Mouse (Mus musculus): ENCODE measurements around the gene Gm43517. TPM values are rescaled to one million over a fixed set of nuclear protein-coding genes. Genes with fewer than 3 reads are reported as not detected.

Gm43517 gene
- polyA plus RNA-seq, 1 experiment from 2014 or later = not detected

DNA sequence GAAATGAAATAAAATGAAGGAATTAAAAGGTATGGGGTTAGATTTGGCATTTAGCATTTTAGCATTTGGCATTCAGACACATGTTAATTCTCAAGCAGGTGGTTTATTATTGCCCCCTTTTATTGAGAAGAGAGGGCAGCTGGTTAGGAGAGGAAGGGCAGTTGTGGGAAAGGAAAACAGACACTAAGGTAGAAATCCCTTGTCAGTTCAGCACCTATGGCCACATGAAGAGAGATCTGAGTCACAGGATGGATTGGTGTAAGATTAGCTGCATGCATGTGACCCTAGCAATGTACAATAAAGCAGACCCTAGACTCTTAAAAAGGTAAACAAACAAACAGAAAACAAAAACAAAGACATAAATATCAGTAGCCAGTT is 13.2 kb downstream of the Gm43517 start:
- Histone ChIP-seq H3K9me3 (ENCODE audit: control insufficient read depth, low read length) (no peaks in the 10 kb centered on the region), H3K4me3 (ENCODE audit: low read length) (no peak overlapping the region), H3K27me3 (replicated peaks; ENCODE audit: control insufficient read depth, insufficient read depth, low read length) (peaks cover 42% of the 10 kb centered on the region), H3K9ac (ENCODE audit: low read depth, low read length) (no peak overlapping the region), H3K36me3 (ENCODE audit: control insufficient read depth, insufficient read depth, low read length) (no peaks in the 10 kb centered on the region), H3K4me1 (ENCODE audit: control insufficient read depth, insufficient read depth, low read depth, low read length) (peaks cover 7% of the 10 kb centered on the region), H3K27ac (ENCODE audit: low read depth, low read length) (no peak overlapping the region), H3K4me2 (ENCODE audit: low read length) (no peak overlapping the region)
- ATAC-seq = no peak

DNA sequence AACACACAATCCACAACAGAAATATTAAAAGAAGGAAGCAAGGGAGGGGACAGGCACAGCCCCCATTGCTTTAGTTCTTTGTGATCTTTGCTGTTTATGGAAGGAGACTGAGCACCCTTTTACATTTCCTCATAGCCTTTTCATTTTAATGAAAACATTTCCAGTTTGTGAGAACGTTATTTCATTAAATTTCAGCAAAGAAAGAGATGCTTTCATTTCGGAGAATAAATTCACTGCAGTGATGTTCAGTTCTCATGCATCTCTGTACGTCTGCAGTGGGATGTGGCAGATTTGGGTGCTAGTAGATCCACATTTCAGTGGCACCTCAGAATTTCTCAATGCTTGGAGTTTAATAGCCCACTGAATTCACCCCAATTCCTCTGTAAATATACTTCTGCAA is 13.7 kb downstream of the Gm43517 start:
- Histone ChIP-seq H3K4me3 (ENCODE audit: low read length) (no peak overlapping the region), H3K27me3 (replicated peaks; ENCODE audit: control insufficient read depth, insufficient read depth, low read length) (peaks cover 44% of the 10 kb centered on the region), H3K36me3 (ENCODE audit: control insufficient read depth, insufficient read depth, low read length) (no peaks in the 10 kb centered on the region), H3K9me3 (ENCODE audit: control insufficient read depth, low read length) (no peaks in the 10 kb centered on the region), H3K4me1 (ENCODE audit: control insufficient read depth, insufficient read depth, low read depth, low read length) (peaks cover 7% of the 10 kb centered on the region), H3K4me2 (ENCODE audit: low read length) (no peak overlapping the region), H3K9ac (ENCODE audit: low read depth, low read length) (no peak overlapping the region), H3K27ac (ENCODE audit: low read depth, low read length) (no peak overlapping the region)
- WGBS = 13% methylated on average over 3 of the region's 3 CpGs
- ATAC-seq = no peak

DNA sequence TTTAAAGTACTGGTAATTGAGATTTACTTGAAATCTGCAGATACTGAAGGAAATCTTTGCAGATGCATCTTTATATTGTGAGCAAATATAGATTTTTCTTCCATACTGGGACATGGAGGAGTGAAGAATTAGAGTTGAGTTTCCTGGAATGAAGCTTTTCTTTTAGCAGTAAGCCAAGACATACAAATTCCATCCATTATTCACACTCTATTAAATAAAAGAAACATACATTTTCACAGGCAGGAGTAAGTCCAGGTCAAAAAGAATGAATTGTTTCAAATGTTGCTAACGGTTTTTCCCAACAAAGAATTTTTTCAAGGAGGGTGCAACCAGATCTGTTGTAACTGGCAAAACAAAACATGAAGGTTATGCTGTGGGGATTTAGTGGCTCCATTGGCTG is 14.6 kb downstream of the Gm43517 start:
- Histone ChIP-seq H3K36me3 (ENCODE audit: control insufficient read depth, insufficient read depth, low read length) (no peaks in the 10 kb centered on the region), H3K4me1 (ENCODE audit: control insufficient read depth, insufficient read depth, low read depth, low read length) (peaks cover 7% of the 10 kb centered on the region), H3K4me3 (ENCODE audit: low read length) (no peak overlapping the region), H3K9ac (ENCODE audit: low read depth, low read length) (no peak overlapping the region), H3K27ac (ENCODE audit: low read depth, low read length) (no peak overlapping the region), H3K4me2 (ENCODE audit: low read length) (no peak overlapping the region), H3K9me3 (ENCODE audit: control insufficient read depth, low read length) (no peaks in the 10 kb centered on the region), H3K27me3 (replicated peaks; ENCODE audit: control insufficient read depth, insufficient read depth, low read length) (peaks cover 40% of the 10 kb centered on the region)
- ATAC-seq = no peak
- WGBS = 4% methylated on average over 1 of the region's 1 CpGs

DNA sequence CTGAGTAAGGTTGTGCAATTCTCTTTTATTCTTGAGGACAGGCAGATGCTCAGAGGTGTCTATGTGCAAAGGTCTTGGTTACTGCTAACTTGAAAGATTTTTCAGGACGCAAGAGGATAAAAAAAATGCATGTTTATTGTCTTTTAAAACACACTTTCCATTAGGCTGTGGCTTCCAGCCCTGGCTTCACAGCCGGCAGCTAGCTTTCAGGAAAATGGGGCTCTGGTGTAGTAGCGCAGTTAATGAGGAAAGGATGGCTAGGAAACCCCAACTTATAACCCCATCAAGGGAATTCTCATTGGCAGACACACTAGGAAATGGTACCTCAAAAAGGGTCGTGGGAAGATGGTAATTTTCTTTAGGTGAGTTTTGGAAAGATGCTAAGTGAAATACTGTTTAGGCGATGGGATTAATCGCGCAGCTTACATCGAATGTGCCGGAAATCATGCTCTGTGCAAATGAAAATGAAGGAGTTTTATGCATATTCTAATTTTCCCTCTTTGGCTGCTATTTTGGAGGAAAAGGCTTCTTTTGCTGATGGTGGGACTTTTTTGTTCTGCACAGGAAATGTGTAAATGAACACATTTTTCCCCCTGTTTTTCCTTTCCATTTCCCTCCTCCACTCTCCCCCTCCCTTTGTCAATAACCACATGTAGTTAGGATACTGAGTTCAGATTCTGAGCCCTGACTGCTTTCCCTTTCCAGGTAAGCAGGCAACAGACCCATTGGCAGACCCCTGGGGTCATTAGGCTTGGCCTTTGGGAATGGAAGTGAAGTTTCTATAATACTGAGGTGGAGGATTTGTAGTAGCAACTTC is 15.3 kb downstream of the Gm43517 start:
- 3% methylated on average over 9 of the region's 9 CpGs for WGBS
- H3K4me3 ChIP-seq (ENCODE audit: low read length) = no peak overlapping the region
- no peak overlapping the region for H3K27ac ChIP-seq (ENCODE audit: low read depth, low read length)
- H3K27me3 ChIP-seq (replicated peaks; ENCODE audit: control insufficient read depth, insufficient read depth, low read length) = peaks cover 36% of the 10 kb centered on the region
- no peak overlapping the region; the same call in 1 of the 2 replicates for H3K4me2 ChIP-seq (ENCODE audit: low read length)
- no peak for ATAC-seq
- no peak overlapping the region for H3K9ac ChIP-seq (ENCODE audit: low read depth, low read length)
- peaks cover 7% of the 10 kb centered on the region for H3K4me1 ChIP-seq (ENCODE audit: control insufficient read depth, insufficient read depth, low read depth, low read length)
- no peaks in the 10 kb centered on the region for H3K36me3 ChIP-seq (ENCODE audit: control insufficient read depth, insufficient read depth, low read length)
- H3K9me3 ChIP-seq (ENCODE audit: control insufficient read depth, low read length) = no peaks in the 10 kb centered on the region

DNA sequence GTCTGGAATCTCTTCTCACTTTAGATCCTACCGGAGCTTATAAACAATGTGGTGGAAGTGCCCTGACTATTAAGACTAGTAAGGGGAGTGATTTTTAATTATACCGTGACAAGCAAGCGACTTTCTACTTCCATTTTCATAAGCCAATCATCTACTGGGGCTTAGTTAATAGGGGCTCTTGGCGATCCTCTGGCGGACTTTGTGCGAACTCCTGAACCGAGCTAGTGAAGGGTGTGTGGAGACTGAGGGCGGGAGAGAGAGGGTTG is 15.8 kb downstream of the Gm43517 start:
- Histone ChIP-seq H3K9me3 (ENCODE audit: control insufficient read depth, low read length) (no peaks in the 10 kb centered on the region), H3K4me1 (ENCODE audit: control insufficient read depth, insufficient read depth, low read depth, low read length) (peaks cover 7% of the 10 kb centered on the region), H3K9ac (ENCODE audit: low read depth, low read length) (no peak overlapping the region), H3K36me3 (ENCODE audit: control insufficient read depth, insufficient read depth, low read length) (no peaks in the 10 kb centered on the region), H3K27ac (ENCODE audit: low read depth, low read length) (no peak overlapping the region), H3K4me3 (ENCODE audit: low read length) (peak overlapping the region; percentile 44), H3K4me2 (ENCODE audit: low read length) (peak overlapping the region; percentile 83), H3K27me3 (replicated peaks; ENCODE audit: control insufficient read depth, insufficient read depth, low read length) (peaks cover 36% of the 10 kb centered on the region)
- WGBS = 1% methylated on average over 8 of the region's 8 CpGs
- no peak; the same call in 1 of the 2 replicates for ATAC-seq

DNA sequence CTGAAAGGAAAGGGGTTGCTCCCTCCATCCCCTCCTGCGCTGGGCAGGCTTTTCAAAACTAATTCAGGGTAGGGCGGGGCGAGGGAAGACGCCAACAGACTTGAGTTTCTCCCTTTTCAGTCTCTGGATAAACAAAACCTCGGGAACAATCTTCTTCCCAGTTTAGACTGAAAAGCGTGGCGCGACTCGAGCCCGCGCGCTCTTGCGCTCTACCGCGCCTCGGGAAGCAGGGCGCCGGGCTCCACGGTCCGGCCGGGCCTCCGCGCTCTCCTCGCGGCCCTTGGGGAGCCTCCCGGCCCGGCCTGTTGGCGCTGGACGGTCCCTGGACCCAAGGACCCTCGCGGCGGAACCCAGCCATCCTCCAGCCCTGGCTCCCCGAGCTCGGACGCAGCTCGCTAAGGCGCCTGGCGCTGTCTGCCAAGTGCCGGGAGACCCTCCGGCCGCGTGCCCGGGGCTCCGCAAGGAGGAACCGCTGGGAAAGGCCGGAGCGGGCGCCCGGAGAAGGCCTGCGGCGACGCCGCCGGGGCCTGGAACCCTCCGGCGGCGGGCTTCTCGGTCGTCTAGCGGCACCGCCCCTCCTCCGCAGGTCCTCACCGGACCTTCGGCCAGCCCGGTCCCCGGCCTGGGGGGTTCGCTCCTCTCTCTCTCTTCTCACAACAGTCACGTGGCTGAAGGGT is 16.3 kb downstream of the Gm43517 start:
- H3K27me3 ChIP-seq (replicated peaks; ENCODE audit: control insufficient read depth, insufficient read depth, low read length) = peaks cover 36% of the 10 kb centered on the region
- peaks cover 7% of the 10 kb centered on the region for H3K4me1 ChIP-seq (ENCODE audit: control insufficient read depth, insufficient read depth, low read depth, low read length)
- H3K36me3 ChIP-seq (ENCODE audit: control insufficient read depth, insufficient read depth, low read length) = no peaks in the 10 kb centered on the region
- H3K27ac ChIP-seq (ENCODE audit: low read depth, low read length) = peak overlapping the region; percentile 18; the same call in 1 of the 2 replicates
- no peaks in the 10 kb centered on the region for H3K9me3 ChIP-seq (ENCODE audit: control insufficient read depth, low read length)
- peak overlapping the region; percentile 44 for H3K4me3 ChIP-seq (ENCODE audit: low read length)
- H3K9ac ChIP-seq (ENCODE audit: low read depth, low read length) = peak overlapping the region; percentile 61
- ATAC-seq = peak; percentile 81
- H3K4me2 ChIP-seq (ENCODE audit: low read length) = peak overlapping the region; percentile 83
- WGBS = under 1% methylated on average over 61 of the region's 68 CpGs

DNA sequence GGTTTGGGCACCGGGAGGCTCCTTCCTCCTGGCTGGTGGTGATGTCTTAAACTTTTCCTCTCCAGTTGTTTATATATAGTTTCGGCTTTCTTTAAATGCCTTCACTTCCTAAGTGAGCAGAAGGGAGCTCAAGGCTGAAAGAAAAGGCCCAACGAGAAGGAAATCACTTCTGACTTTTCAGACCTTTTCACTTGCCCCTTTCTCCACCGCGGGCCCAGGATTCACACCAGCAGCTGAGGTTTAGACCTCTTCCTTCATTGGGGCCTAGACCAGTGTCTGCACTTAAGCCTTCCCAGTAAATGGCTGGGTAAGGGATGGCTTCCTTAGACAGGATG is 16.8 kb downstream of the Gm43517 start:
- peak overlapping the region; percentile 61 for H3K9ac ChIP-seq (ENCODE audit: low read depth, low read length)
- no peak for ATAC-seq
- peaks cover 7% of the 10 kb centered on the region for H3K4me1 ChIP-seq (ENCODE audit: control insufficient read depth, insufficient read depth, low read depth, low read length)
- no peak overlapping the region for H3K27ac ChIP-seq (ENCODE audit: low read depth, low read length)
- H3K9me3 ChIP-seq (ENCODE audit: control insufficient read depth, low read length) = no peaks in the 10 kb centered on the region
- H3K27me3 ChIP-seq (replicated peaks; ENCODE audit: control insufficient read depth, insufficient read depth, low read length) = peaks cover 34% of the 10 kb centered on the region
- H3K4me2 ChIP-seq (ENCODE audit: low read length) = peak overlapping the region; percentile 83
- WGBS = 2% methylated on average over 5 of the region's 5 CpGs
- H3K36me3 ChIP-seq (ENCODE audit: control insufficient read depth, insufficient read depth, low read length) = no peaks in the 10 kb centered on the region
- peak overlapping the region; percentile 44 for H3K4me3 ChIP-seq (ENCODE audit: low read length)

DNA sequence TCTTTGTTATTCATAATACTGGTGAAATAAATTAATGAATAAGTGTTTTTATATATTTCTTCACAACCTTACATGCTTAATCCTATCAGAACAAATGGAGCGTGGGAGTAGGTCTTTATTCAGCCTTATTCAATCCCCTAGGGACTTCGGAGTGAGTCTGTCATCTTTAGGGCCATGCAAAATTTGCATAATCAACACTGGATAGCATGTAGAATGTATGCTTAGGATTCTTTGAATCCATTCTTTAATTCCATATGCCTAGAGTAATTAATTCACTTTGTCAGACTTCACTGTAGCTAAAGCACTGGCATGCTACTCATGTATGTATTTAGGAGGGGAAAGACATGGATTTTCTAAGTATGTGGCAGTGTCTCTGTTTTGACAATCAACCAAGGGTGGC is 24.9 kb downstream of the Gm43517 start:
- WGBS = 53% methylated on average over 2 of the region's 2 CpGs

DNA sequence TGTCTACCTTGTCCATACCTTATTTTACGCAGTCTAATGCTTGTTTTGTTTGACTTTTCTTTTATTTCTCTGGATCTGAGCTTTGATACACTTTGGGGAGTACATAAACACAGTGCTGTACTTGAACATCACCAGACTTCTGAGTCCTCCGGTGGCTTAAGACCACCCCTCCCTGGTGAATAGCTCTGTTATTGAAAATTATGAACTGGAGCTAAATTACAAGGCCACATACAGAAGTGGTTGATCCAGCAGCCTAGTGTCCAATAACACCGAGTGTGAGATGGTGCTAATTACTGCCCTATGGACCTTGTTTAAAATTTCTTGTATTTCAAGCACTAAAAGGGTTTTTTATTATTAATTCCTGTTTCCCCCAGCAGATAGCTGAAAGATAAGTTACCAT is 33.0 kb downstream of the Gm43517 start:
- ATAC-seq = no peak
- no peak overlapping the region for H3K4me3 ChIP-seq (ENCODE audit: low read length)
- no peak overlapping the region for H3K9ac ChIP-seq (ENCODE audit: low read depth, low read length)
- H3K36me3 ChIP-seq (ENCODE audit: control insufficient read depth, insufficient read depth, low read length) = no peaks in the 10 kb centered on the region
- no peaks in the 10 kb centered on the region for H3K4me1 ChIP-seq (ENCODE audit: control insufficient read depth, insufficient read depth, low read depth, low read length)
- no peaks in the 10 kb centered on the region for H3K9me3 ChIP-seq (ENCODE audit: control insufficient read depth, low read length)
- no peaks in the 10 kb centered on the region for H3K27me3 ChIP-seq (replicated peaks; ENCODE audit: control insufficient read depth, insufficient read depth, low read length)
- no peak overlapping the region for H3K4me2 ChIP-seq (ENCODE audit: low read length)
- 86% methylated on average over 3 of the region's 3 CpGs for WGBS
- no peak overlapping the region for H3K27ac ChIP-seq (ENCODE audit: low read depth, low read length)

More for the DNA sequence above, 24.9 kb downstream of the Gm43517 start:
- ATAC-seq = no peak
- Histone ChIP-seq H3K4me2 (ENCODE audit: low read length) (no peak overlapping the region), H3K4me3 (ENCODE audit: low read length) (no peak overlapping the region), H3K36me3 (ENCODE audit: control insufficient read depth, insufficient read depth, low read length) (no peaks in the 10 kb centered on the region), H3K27me3 (replicated peaks; ENCODE audit: control insufficient read depth, insufficient read depth, low read length) (no peaks in the 10 kb centered on the region), H3K9me3 (ENCODE audit: control insufficient read depth, low read length) (no peaks in the 10 kb centered on the region), H3K9ac (ENCODE audit: low read depth, low read length) (no peak overlapping the region), H3K27ac (ENCODE audit: low read depth, low read length) (no peak overlapping the region), H3K4me1 (ENCODE audit: control insufficient read depth, insufficient read depth, low read depth, low read length) (no peaks in the 10 kb centered on the region)

Data from hindbrain, embryonic 16.5 days (tissue).